Mouse (Mus musculus) hindbrain, embryonic 14.5 days (tissue): ENCODE results near the gene Foxq1. TPM values are rescaled to one million over a fixed set of nuclear protein-coding genes. Genes with fewer than 3 reads are reported as not detected.

ENCODE experiments used
- ATAC-seq: fragments of 200-750 bp; cut with Nextera tagmentation; 2 replicates; pipeline ENCODE4 v1.8.0; 2017; ENCODE audit warnings: moderate number of reproducible peaks, mild to moderate bottlenecking, moderate TSS enrichment, moderate library complexity; ENCODE audit not compliant: low FRiP score
- DNase-seq: peaks from one replicate; pipeline ENCODE4 v3.0.0-alpha.2; 2015; ENCODE audit warnings: low spot score
- H3K27ac ChIP-seq: fragments of 300-500 bp; sonication (generic); 2 replicates; pipeline ENCODE4 v1.5.1; 2014; ENCODE audit warnings: mild to moderate bottlenecking, moderate library complexity
- H3K27me3 ChIP-seq: fragments of 300-500 bp; sonication (generic); 2 replicates; pipeline ENCODE4 v1.6.1; 2014; ENCODE audit warnings: mild to moderate bottlenecking, low read length, mixed read lengths; ENCODE audit not compliant: control insufficient read depth, insufficient read depth
- H3K36me3 ChIP-seq: fragments of 300-500 bp; sonication (generic); replicated peaks from 2 replicates; pipeline ENCODE4 v1.6.1; 2014; ENCODE audit not compliant: control insufficient read depth, insufficient read depth
- H3K4me1 ChIP-seq: fragments of 300-500 bp; sonication (generic); replicated peaks from 2 replicates; pipeline ENCODE4 v1.6.1; 2014; ENCODE audit warnings: antibody characterized with exemption, low read length, mixed read lengths; ENCODE audit not compliant: control insufficient read depth, insufficient read depth
- H3K4me2 ChIP-seq: fragments of 300-500 bp; sonication (generic); replicated peaks from 2 replicates; pipeline ENCODE4 v1.6.1; 2014; ENCODE audit warnings: mild to moderate bottlenecking, moderate library complexity
- H3K4me3 ChIP-seq: fragments of 300-500 bp; sonication (generic); replicated peaks from 2 replicates; pipeline ENCODE4 v1.5.1; 2014; ENCODE audit warnings: mild to moderate bottlenecking, low read length
- H3K9ac ChIP-seq: fragments of 300-500 bp; sonication (generic); 2 replicates; pipeline ENCODE4 v1.6.1; 2014
- H3K9me3 ChIP-seq: fragments of 300-500 bp; sonication (generic); 2 replicates; pipeline ENCODE4 v1.6.1; 2016; ENCODE audit warnings: low read length; ENCODE audit not compliant: control insufficient read depth
- WGBS: fragments of 180-500 bp; shearing (Covaris S2); extraction: QIAGEN DNeasy Blood & Tissue Kit; methylation state at CpG from one replicate; pipeline ENCODE4 v1.1.7; 2014; 5-methylcytosine and 5-hydroxymethylcytosine counted together
- polyA plus RNA-seq: library from polyadenylated mRNA; unstranded; fragments of >200 nt; fragmentation: Nextera tagmentation; extraction: Ambion mirVana; gene quantifications from 2 replicates; pipeline ENCODE4 v1.2.1, GENCODE M21; 2014

Gene Foxq1
- polyA plus RNA-seq, 1 experiment from 2014 or later, result 2.9 TPM

GRCm38 (mm10) chr13:31564394-31564793, 8.5 kb downstream of the Foxq1 start:
- H3K4me2 ChIP-seq, result no peak overlapping the region
- no peak for ATAC-seq
- WGBS, result 72% methylated on average over 6 of the region's 6 CpGs
- H3K27ac ChIP-seq, result no peak overlapping the region
- no peaks in the 10 kb centered on the region for H3K36me3 ChIP-seq
- DNase-seq, result no peak
- no peaks in the 10 kb centered on the region for H3K9me3 ChIP-seq
- H3K4me3 ChIP-seq, result no peak overlapping the region
- H3K9ac ChIP-seq, result no peak overlapping the region
- H3K27me3 ChIP-seq, result peaks cover 60% of the 10 kb centered on the region
- H3K4me1 ChIP-seq, result peaks cover 4% of the 10 kb centered on the region; the same call in 1 of the 2 replicates

DNA sequence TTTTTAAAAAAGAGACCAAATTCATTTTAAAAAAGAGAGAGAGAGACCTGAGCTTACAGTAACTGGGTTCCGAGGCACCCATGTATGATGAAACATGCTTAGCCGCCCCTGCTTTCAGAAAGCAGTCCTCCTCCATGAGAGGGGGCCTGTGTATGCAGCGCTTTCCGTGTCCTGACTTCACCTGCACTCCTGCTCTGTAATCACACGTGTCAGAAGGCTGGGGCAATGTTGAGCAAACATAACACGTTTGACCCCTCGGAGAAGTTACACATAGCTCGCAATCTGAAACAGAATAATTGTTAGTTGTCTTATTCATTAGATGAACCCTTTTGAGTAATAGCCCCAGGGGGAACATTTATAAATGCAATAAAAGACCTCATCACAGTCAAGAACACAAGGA, 11.2 kb downstream of the Foxq1 start:
- Histone ChIP-seq H3K27ac (no peak overlapping the region), H3K36me3 (no peaks in the 10 kb centered on the region), H3K4me3 (no peak overlapping the region), H3K4me1 (no peaks in the 10 kb centered on the region), H3K9me3 (no peaks in the 10 kb centered on the region), H3K4me2 (no peak overlapping the region), H3K9ac (no peak overlapping the region), H3K27me3 (peaks cover 33% of the 10 kb centered on the region)
- 82% methylated on average over 8 of the region's 8 CpGs for WGBS
- ATAC-seq (no peak), DNase-seq (no peak)

DNA sequence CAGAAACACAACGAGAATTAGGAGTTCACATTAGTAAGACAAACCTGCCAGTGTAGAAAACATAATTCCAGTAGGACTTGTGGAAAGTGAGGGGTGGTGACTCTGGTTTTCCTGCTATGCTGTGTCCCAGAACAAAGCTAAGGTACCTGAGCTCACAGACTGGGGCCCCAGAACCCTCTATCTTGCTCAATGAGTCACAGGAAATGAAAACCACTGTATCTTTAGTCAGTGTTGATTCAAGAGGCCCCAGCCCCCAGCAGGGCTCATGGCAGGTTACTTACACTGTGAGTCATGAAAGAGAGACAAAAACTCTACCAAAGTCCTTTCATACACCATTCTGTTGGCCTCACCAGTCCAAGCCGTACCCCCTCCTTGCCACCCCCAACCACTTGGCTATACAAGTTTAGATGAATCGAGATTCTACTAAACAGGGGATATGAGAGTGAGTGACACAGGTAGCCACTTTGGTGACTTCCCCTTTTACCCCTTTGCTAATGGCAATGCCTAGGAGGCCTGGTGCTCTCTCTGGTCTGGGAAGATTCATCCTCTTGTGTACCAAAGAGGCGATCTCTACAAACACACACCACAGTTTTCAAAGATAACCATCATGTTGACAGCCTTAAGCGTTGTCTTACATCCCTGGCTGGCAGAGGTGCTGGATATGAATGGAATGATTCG, 11.8 kb downstream of the Foxq1 start:
- Histone ChIP-seq H3K4me2 (no peak overlapping the region), H3K4me1 (no peaks in the 10 kb centered on the region), H3K9me3 (no peaks in the 10 kb centered on the region), H3K27me3 (peaks cover 27% of the 10 kb centered on the region), H3K4me3 (no peak overlapping the region), H3K9ac (no peak overlapping the region), H3K27ac (no peak overlapping the region), H3K36me3 (no peaks in the 10 kb centered on the region)
- DNase-seq (no peak), ATAC-seq (no peak)
- 92% methylated on average over 6 of the region's 6 CpGs for WGBS

DNA sequence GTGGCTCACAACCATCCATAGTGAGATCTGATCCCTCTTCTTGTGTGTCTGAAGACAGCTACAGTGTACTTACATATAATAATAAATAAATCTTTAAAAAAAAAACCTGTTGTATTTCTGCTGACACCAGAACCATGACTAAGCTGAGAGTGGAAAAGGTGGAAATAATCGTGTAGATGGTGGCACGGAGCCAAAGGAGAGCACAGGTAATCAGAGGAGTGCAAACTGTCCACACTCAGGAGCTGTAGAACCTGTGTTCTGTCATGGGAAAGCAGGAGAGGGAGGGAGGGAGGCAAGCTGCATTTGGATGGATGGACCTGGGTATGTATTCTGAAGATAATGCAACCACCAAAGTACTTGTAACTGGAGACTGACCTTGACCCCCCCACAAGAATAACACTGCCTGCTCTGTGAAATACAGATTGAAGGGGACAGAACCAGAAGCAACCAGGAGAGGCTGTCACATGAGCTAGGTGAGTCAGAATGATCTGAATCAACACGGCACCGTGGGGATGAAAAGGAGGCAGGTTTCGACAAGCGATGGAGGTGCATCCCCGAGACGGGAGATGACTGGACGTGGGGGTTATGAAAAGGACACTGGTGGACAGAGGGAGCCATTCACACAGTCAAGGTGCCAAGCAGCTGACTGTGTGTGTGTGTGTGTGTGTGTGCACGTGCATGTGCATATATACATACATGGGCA, 17.0 kb downstream of the Foxq1 start:
- Histone ChIP-seq H3K9ac (no peak overlapping the region), H3K9me3 (no peaks in the 10 kb centered on the region), H3K27me3 (no peaks in the 10 kb centered on the region), H3K4me3 (no peak overlapping the region), H3K4me1 (no peaks in the 10 kb centered on the region; the same call in 1 of the 2 replicates), H3K27ac (no peak overlapping the region), H3K36me3 (no peaks in the 10 kb centered on the region), H3K4me2 (no peak overlapping the region)
- DNase-seq (no peak), ATAC-seq (no peak)
- 95% methylated on average over 10 of the region's 10 CpGs for WGBS

- H3K36me3 ChIP-seq, result no peaks in the 10 kb centered on the region
- H3K4me2 ChIP-seq, result no peak overlapping the region
- WGBS, result 84% methylated on average over 3 of the region's 3 CpGs
- H3K4me3 ChIP-seq, result no peak overlapping the region
- H3K27ac ChIP-seq, result no peak overlapping the region
- H3K9ac ChIP-seq, result no peak overlapping the region
- H3K27me3 ChIP-seq, result no peaks in the 10 kb centered on the region
- no peaks in the 10 kb centered on the region for H3K9me3 ChIP-seq
- no peaks in the 10 kb centered on the region; the same call in 1 of the 2 replicates for H3K4me1 ChIP-seq
- ATAC-seq (no peak), DNase-seq (no peak)
Measured at GRCm38 (mm10) chr13:31574627-31575026, 18.7 kb downstream of the Foxq1 start.

- DNase-seq, result no peak
Measured at GRCm38 (mm10) chr13:31576696-31577095, 20.8 kb downstream of the Foxq1 start.

DNA sequence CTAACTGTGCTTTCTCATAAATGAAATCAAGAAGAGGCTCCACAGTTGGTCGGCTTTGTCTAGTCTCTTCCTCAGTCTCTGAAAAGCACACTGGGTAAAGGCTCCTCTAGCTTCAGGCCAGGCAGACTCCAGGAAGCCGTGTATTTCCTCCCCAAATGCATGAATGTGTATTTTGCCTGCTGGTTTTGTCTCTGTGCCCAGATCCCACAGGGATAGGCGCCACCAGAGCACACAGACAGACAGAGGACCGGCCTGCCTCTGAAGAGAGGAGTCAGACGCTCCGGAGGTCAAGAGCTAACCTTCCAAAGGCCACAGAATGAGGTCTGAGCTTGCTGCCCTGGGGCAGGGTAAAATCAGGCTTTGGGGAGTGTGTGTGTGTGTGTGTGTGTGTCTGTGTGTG, 21.6 kb downstream of the Foxq1 start:
- H3K4me1 ChIP-seq, result no peaks in the 10 kb centered on the region; the same call in 1 of the 2 replicates
- H3K4me3 ChIP-seq, result no peak overlapping the region
- H3K9me3 ChIP-seq, result no peaks in the 10 kb centered on the region
- 29% methylated on average over 6 of the region's 6 CpGs for WGBS
- ATAC-seq, result no peak
- no peak overlapping the region for H3K9ac ChIP-seq
- no peak overlapping the region for H3K4me2 ChIP-seq
- no peak for DNase-seq
- no peak overlapping the region for H3K27ac ChIP-seq
- H3K27me3 ChIP-seq, result no peaks in the 10 kb centered on the region
- H3K36me3 ChIP-seq, result no peaks in the 10 kb centered on the region

More at GRCm38 (mm10) chr13:31576696-31577095, 20.8 kb downstream of the Foxq1 start:
- no peak overlapping the region for H3K4me2 ChIP-seq
- H3K27me3 ChIP-seq, result no peaks in the 10 kb centered on the region
- no peaks in the 10 kb centered on the region for H3K9me3 ChIP-seq
- H3K4me3 ChIP-seq, result no peak overlapping the region
- no peak overlapping the region for H3K9ac ChIP-seq
- no peaks in the 10 kb centered on the region for H3K36me3 ChIP-seq
- 61% methylated on average over 4 of the region's 4 CpGs for WGBS
- H3K27ac ChIP-seq, result no peak overlapping the region
- no peak for ATAC-seq
- no peaks in the 10 kb centered on the region; the same call in 1 of the 2 replicates for H3K4me1 ChIP-seq

DNA sequence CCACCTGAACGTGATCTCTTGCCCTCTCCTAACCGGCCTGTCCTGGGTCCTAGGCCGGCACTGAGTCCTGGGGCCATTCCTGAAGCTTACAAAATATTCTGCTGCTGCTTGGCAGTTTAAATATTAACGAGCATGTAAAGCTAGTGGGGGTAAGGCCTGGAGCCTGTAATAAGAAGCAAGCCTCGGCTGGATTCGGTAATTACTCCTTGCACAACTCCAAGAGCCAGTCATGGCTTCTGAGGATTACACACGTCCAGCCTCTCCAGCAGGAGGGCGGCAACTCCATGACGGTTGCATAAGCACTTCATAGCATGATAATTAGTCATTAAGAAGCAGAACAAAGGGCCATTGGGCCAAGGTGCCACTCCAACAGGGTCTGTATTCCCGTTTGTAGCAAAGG, 22.5 kb downstream of the Foxq1 start:
- no peaks in the 10 kb centered on the region for H3K27me3 ChIP-seq
- DNase-seq (no peak), ATAC-seq (no peak)
- H3K9me3 ChIP-seq, result no peaks in the 10 kb centered on the region
- no peaks in the 10 kb centered on the region; the same call in 1 of the 2 replicates for H3K4me1 ChIP-seq
- no peak overlapping the region for H3K27ac ChIP-seq
- H3K4me3 ChIP-seq, result no peak overlapping the region
- H3K4me2 ChIP-seq, result no peak overlapping the region
- no peaks in the 10 kb centered on the region for H3K36me3 ChIP-seq
- H3K9ac ChIP-seq, result no peak overlapping the region
- 49% methylated on average over 10 of the region's 10 CpGs for WGBS

- H3K9ac ChIP-seq, result no peak overlapping the region
- no peaks in the 10 kb centered on the region; the same call in 1 of the 2 replicates for H3K4me1 ChIP-seq
- ATAC-seq (no peak), DNase-seq (no peak)
- 72% methylated on average over 9 of the region's 9 CpGs for WGBS
- no peak overlapping the region for H3K4me3 ChIP-seq
- H3K27ac ChIP-seq, result no peak overlapping the region
- H3K4me2 ChIP-seq, result no peak overlapping the region
- no peaks in the 10 kb centered on the region for H3K9me3 ChIP-seq
- no peaks in the 10 kb centered on the region for H3K36me3 ChIP-seq
- no peaks in the 10 kb centered on the region for H3K27me3 ChIP-seq
Measured at GRCm38 (mm10) chr13:31579866-31580265, 23.9 kb downstream of the Foxq1 start.
